Comparison of ENCODE assay signal across 22 mouse cellular contexts in the genomic region with DNA sequence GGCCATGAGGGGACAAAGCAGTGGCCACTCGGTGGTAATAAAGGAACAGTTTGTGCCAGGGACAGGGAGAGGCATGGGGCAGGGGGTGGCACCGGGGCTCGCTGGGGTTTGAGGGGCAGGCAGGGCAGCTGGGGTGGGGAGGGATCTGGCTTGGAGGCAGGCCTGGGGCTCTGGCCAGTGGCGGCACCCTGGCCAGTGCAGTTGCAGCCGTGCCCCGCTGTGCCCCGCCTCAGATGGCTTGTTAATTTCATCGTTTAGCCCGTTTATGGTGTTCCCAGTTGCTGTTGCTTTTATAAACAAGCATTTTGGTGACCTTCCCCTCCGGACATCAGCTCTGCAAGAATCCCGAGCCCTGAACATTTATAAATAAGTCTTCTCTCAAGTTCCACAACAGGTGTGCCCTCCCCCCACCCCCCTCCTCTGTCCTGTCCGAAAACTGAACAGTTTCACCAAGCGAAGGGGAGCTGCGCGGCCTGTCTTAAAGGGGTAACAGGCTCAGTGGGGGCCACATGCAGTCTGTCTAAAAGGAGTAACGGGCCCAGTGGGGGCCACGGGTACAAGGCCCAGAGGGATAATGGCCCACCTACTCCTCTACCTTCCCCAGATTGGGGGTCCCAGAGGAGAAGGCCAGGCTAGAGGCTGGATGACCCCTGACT. TPM values are rescaled to one million over a fixed set of nuclear protein-coding genes. Genes with fewer than 3 reads are reported as not detected.
DNase-seq lines count a peak whose midpoint lies in the region; ATAC-seq and TF ChIP-seq lines count a peak whose summit lies in the region.
"Had no signal": no experiment of that assay in that cellular context is flagged by ENCODE, and none has a peak within 500 bp of the region (broad histone marks: within the 10 kb centered on the region; RNA-seq: fewer than 3 reads in every experiment).

No protein-coding gene starts in this region.

- DNase-seq in heart, postnatal 0 days (ENCODE audit: low spot score), result no peak
- peak; percentile 55 for DNase-seq in MN1 (ENCODE audit: low spot score)
- DNase-seq in gastrocnemius, postnatal 25 days, result peak; percentile 70
- no peak for DNase-seq in right cerebral cortex, adult 18-20 months
- DNase-seq in left cerebral cortex, adult 11 months (ENCODE audit: low spot score), result no peak
- DNase-seq: adrenal gland, postnatal 25 days; cerebellum, adult 18-20 months; cerebellum, postnatal 36 days; heart, adult 2 months; heart, postnatal 10 days; layer of hippocampus, postnatal 36 days; liver, embryonic 13.5 days; right cerebral cortex, postnatal 25 days had no signal

- no peaks in the 10 kb centered on the region for H3K36me3 ChIP-seq in heart, postnatal 0 days (replicated peaks; ENCODE audit: control insufficient read depth, insufficient read depth, low read length)
- H3K36me3 ChIP-seq in heart, embryonic 12.5 days, result no peaks in the 10 kb centered on the region
- no peaks in the 10 kb centered on the region for H3K36me3 ChIP-seq in myocyte (ENCODE audit: control insufficient read depth, insufficient read depth)
- H3K36me3 ChIP-seq: liver, embryonic 13.5 days; lung, embryonic 15.5 days had no signal

- no peak overlapping the region for H3K4me3 ChIP-seq in heart, postnatal 0 days (ENCODE audit: low read depth, low read length)
- no peak overlapping the region for H3K4me3 ChIP-seq in heart, embryonic 12.5 days
- H3K4me3 ChIP-seq in myocyte, result no peak overlapping the region
- H3K4me3 ChIP-seq: forebrain, embryonic 13.5 days; heart, adult 2 months; liver, embryonic 13.5 days; lung, embryonic 15.5 days had no signal

- H3K27ac ChIP-seq in heart, postnatal 0 days (ENCODE audit: low read depth), result no peak overlapping the region
- no peak overlapping the region for H3K27ac ChIP-seq in heart, embryonic 12.5 days (ENCODE audit: poor library complexity, severe bottlenecking)
- H3K27ac ChIP-seq: forebrain, embryonic 13.5 days; heart, adult 2 months; liver, embryonic 13.5 days; lung, embryonic 15.5 days; stomach, postnatal 0 days had no signal

- no peak overlapping the region for H3K4me2 ChIP-seq in heart, postnatal 0 days (ENCODE audit: low read depth, low read length)
- H3K4me2 ChIP-seq in heart, embryonic 12.5 days, result no peak overlapping the region
- peak overlapping the region; percentile 40 for H3K4me2 ChIP-seq in myocyte (ENCODE audit: low read depth)
- H3K4me2 ChIP-seq: forebrain, embryonic 13.5 days; liver, embryonic 13.5 days; lung, embryonic 15.5 days had no signal

- ATAC-seq in heart, postnatal 0 days (ENCODE audit: insufficient read depth, low read depth), result no peak
- no peak; the same call in 1 of the 2 replicates for ATAC-seq in heart, embryonic 12.5 days (ENCODE audit: insufficient number of reproducible peaks, low FRiP score)
- ATAC-seq: activated CD4-positive, CD25-positive, alpha-beta regulatory T cell, adult 4 months; forebrain, embryonic 13.5 days; hindbrain, embryonic 16.5 days; intestine, embryonic 16.5 days; midbrain, embryonic 16.5 days had no signal

- no peak overlapping the region for H3ac ChIP-seq in myocyte (ENCODE audit: control insufficient read depth, insufficient read length)

- no peaks in the 10 kb centered on the region for H3K9me3 ChIP-seq in heart, postnatal 0 days (replicated peaks; ENCODE audit: control insufficient read depth, low read length)
- no peaks in the 10 kb centered on the region for H3K9me3 ChIP-seq in heart, embryonic 12.5 days (replicated peaks)
- H3K9me3 ChIP-seq: forebrain, embryonic 13.5 days; liver, embryonic 13.5 days; lung, embryonic 15.5 days had no signal

- H3K27me3 ChIP-seq in heart, postnatal 0 days (ENCODE audit: control insufficient read depth, insufficient read depth, low read length), result no peaks in the 10 kb centered on the region
- H3K27me3 ChIP-seq in heart, embryonic 12.5 days (replicated peaks), result no peaks in the 10 kb centered on the region
- peaks cover 12% of the 10 kb centered on the region for H3K27me3 ChIP-seq in myocyte (ENCODE audit: control insufficient read depth, insufficient read depth, insufficient read length)
- H3K27me3 ChIP-seq: liver, embryonic 13.5 days; lung, embryonic 15.5 days had no signal

- peak overlapping the region; percentile 26; the same call in 1 of the 2 replicates for H3K9ac ChIP-seq in heart, postnatal 0 days (replicated peaks; ENCODE audit: low read depth, low read length)
- H3K9ac ChIP-seq in heart, embryonic 12.5 days, result no peak overlapping the region
- H3K9ac ChIP-seq: forebrain, embryonic 13.5 days; liver, embryonic 13.5 days; lung, embryonic 15.5 days had no signal

- TF ChIP-seq CTCF in heart, postnatal 0 days (IDR thresholded peaks at IDR 0.05; ENCODE audit: low read depth), result no peak

- TF ChIP-seq POLR2A in myocyte (IDR thresholded peaks at IDR 0.05; ENCODE audit: insufficient read length, low read depth), result no peak

- TF ChIP-seq EP300 in heart, postnatal 0 days (IDR thresholded peaks at IDR 0.05; ENCODE audit: low read depth), result no peak

- no peaks in the 10 kb centered on the region for H3K79me2 ChIP-seq in myocyte (ENCODE audit: control insufficient read depth, insufficient read depth)

- H3K4me1 ChIP-seq in heart, postnatal 0 days (ENCODE audit: control insufficient read depth, insufficient read depth), result 0 out of 2 replicates have a peak, but pooled peaks cover 6% of the 10 kb centered on the region
- H3K4me1 ChIP-seq in heart, embryonic 12.5 days (replicated peaks), result peaks cover 46% of the 10 kb centered on the region
- H3K4me1 ChIP-seq: liver, embryonic 13.5 days; lung, embryonic 15.5 days had no signal

- whole genome bisulfite sequencing in heart, postnatal 0 days, result 75% methylated on average over 17 of the region's 17 CpGs
- 83% methylated on average over 17 of the region's 17 CpGs for WGBS in heart, embryonic 12.5 days

TF ChIP-seq in myocyte, 11 proteins besides CTCF, POLR2A, EP300 and RAD21:
- no peak for TF ChIP-seq TCF3 (IDR thresholded peaks at IDR 0.05; ENCODE audit: insufficient read length, low read depth)
- TF ChIP-seq POLR2AphosphoS2 (IDR thresholded peaks at IDR 0.05; ENCODE audit: insufficient read length, low read depth), result no peak
- TF ChIP-seq E2F4 (IDR thresholded peaks at IDR 0.05; ENCODE audit: insufficient read depth), result no peak
- no peak for TF ChIP-seq MAX (IDR thresholded peaks at IDR 0.05; ENCODE audit: low read depth)
- peak; percentile 12 for TF ChIP-seq SRF (IDR thresholded peaks at IDR 0.05; ENCODE audit: control insufficient read depth, insufficient read length, low read depth)
- peak in 2 of 3 experiments; percentile 27 to 67 for TF ChIP-seq MYOG (IDR thresholded peaks at IDR 0.05; ENCODE audit: control insufficient read depth in 1 of 3, insufficient read depth in 1 of 3, insufficient read length in 2 of 3, low read depth in 2 of 3)
- TF ChIP-seq TCF12 (IDR thresholded peaks at IDR 0.05; ENCODE audit: insufficient read depth, poor library complexity, severe bottlenecking), result no peak
- peak; percentile 10 to 56 (median 16) for TF ChIP-seq MYOD1 (IDR thresholded peaks at IDR 0.05; ENCODE audit: control insufficient read depth in 1 of 3, insufficient read length in 2 of 3, low read depth in 2 of 3)

RNA-seq across cellular contexts. Expression of gene Casz1, which starts 51.0 kb away (rescaled TPM):
- 42.6 and 45.4 TPM in 2 replicates for total RNA-seq in heart, postnatal 0 days (2014; rRNA removed; ENCODE audit: low replicate concordance)
- 13.7 and 16.4 TPM in 2 replicates for polyA plus RNA-seq in heart, postnatal 0 days (2015; fragmentation: Nextera tagmentation; extraction: Ambion mirVana)
- 23.6 and 26.1 TPM in 2 replicates for polyA plus RNA-seq in heart, embryonic 12.5 days (2016; fragmentation: Nextera tagmentation; extraction: Ambion mirVana)
- total RNA-seq in gastrocnemius, postnatal 25 days (2021), result 10 to 100 TPM; 27.8 to 30.2 TPM
- 11.1 TPM for polyA plus RNA-seq in myocyte (2012; fragmentation: generic; extraction: Trizol)

Comparison
In these comparisons a context has a peak if more than half of its experiments do, and no peak if none do; other contexts are left out.
1. DNase-seq: peak in MN1 (single experiment) and gastrocnemius, postnatal 25 days (single experiment); none in heart, postnatal 0 days (single experiment), right cerebral cortex, adult 18-20 months (single experiment) and left cerebral cortex, adult 11 months (single experiment).